Mouse (Mus musculus): ENCODE data around the gene Mmel1. TPM values are rescaled to one million over a fixed set of nuclear protein-coding genes. Genes with fewer than 3 reads are reported as not detected.

Gene Mmel1
- 0.62 and 0.79 TPM in 2 replicates for polyA plus RNA-seq (2012; rRNA removed)

DNA sequence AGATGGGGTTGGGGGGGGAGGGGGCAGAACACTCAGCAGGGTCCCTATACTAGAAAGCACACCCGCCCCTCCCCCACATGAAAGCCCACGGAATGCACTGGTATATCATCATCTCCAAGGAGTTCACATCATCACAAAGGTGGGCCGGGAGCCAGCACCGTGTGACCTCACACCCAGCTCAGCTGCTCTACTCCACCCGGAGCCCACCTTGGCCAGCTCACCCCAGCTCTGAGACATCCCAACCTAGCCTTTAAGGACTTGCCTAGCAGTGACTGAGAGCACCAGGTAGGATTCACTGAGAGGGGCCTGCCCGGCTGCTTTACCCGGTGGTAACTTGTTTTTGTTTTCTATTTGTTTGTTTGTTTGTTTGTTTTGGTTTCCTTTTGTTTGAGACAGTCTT, at the start of gene Mmel1:
TSS of gene Mmel1 (plus strand) at position 146 of the 400 bp plus-strand sequence.

GRCm38 (mm10) chr4:154837170-154837569, 32.2 kb upstream of the Mmel1 start, which contains the start of gene Ttc34:
Gene Ttc34, plus strand, starts transcription at chr4:154837459.

DNA sequence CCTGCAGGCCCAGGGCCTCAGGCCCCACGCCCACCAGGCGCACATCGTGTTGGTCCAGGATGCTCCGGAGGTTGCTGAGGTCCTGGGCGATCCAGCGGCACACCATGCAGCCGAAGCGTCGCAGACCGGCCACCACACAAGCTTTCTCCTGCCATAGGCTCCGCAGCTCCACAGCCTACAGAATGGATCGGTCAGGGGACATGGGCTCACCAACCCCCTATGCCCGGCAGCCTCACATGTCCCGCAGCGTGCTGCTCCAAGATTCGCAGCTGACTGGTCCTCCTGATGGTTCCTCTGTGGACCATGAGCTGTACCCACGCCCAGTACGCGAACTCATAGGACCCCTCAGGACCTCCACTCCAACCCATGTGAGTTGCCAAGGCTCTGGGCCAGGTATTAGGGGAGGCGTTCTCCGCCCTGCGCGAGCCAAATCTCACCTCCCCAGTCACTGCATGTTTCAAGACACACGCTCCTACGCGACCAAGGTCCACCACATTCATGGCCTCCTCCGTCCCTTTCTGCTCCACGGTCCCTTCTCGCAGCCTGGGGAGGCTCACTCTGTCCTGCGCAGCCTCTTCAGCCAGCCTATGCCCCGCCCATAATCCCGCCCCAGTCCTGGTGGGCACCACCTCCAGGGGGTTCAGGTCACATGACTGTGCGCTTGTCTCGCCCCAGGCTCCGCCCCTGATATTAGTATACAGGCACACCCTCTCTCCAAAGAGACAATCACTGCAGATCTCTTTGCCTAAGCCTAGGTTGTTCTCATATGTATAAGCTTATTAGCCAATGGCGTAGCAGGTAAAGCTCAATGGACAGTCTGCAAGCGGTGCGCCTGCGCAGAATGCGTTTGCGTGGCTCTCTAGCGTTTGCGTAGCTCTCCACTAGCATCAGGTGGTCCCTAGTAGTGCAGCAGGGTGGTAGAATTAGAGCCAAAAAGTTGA, 29.4 kb downstream of the Mmel1 start, which contains the start of gene Fam213b:
TSS of gene Fam213b (minus strand) at position 630 of the 941 bp plus-strand sequence.

GRCm38 (mm10) chr4:154928395-154929087, 59.2 kb downstream of the Mmel1 start, which contains the start of gene Tnfrsf14:
Gene Tnfrsf14, minus strand, starts transcription at chr4:154928563.

Other genes starting within 250 kb of the Mmel1 start
- gene Prdm16, start 232.7 kb upstream of the Mmel1 start, polyA plus RNA-seq (2012; rRNA removed): 5.2 and 5.8 TPM in 2 replicates
- gene Actrt2, start 201.7 kb upstream of the Mmel1 start, polyA plus RNA-seq (2012; rRNA removed): not detected in 2 replicates
- 1.4 and 1.6 TPM in 2 replicates for gene Ttc34, start 32.1 kb upstream of the Mmel1 start, polyA plus RNA-seq (2012; rRNA removed)
- gene Fam213b, start 29.6 kb downstream of the Mmel1 start, polyA plus RNA-seq (2012; rRNA removed): 47.5 and 52.7 TPM in 2 replicates
- 0.58 and 0.60 TPM in 2 replicates for gene Tnfrsf14, start 59.0 kb downstream of the Mmel1 start, polyA plus RNA-seq (2012; rRNA removed)
- 65.2 and 66.5 TPM in 2 replicates for gene Hes5, start 91.3 kb downstream of the Mmel1 start, polyA plus RNA-seq (2012; rRNA removed)
- 71.9 and 72.8 TPM in 2 replicates for gene Pank4, start 94.5 kb downstream of the Mmel1 start, polyA plus RNA-seq (2012; rRNA removed)
- gene Plch2, start 187.2 kb downstream of the Mmel1 start, polyA plus RNA-seq (2012; rRNA removed): 54.1 and 56.1 TPM in 2 replicates
- 20.4 and 21.9 TPM in 2 replicates for gene Pex10, start 197.4 kb downstream of the Mmel1 start, polyA plus RNA-seq (2012; rRNA removed)
- 99.7 and 106 TPM in 2 replicates for gene Rer1, start 216.8 kb downstream of the Mmel1 start, polyA plus RNA-seq (2012; rRNA removed)
- gene Morn1, start 217.0 kb downstream of the Mmel1 start, polyA plus RNA-seq (2012; rRNA removed): 8.4 and 9.8 TPM in 2 replicates